Mouse (Mus musculus): Measurements from ENCODE around the gene Dph6. TPM values are rescaled to one million over a fixed set of nuclear protein-coding genes. Genes with fewer than 3 reads are reported as not detected.

Gene Dph6
- polyA plus RNA-seq, 1 experiment from 2014 or later: 17.6 TPM

- Histone ChIP-seq H3K27ac (ENCODE audit: low read depth, low read length) (no peak overlapping the region), H3K27me3 (ENCODE audit: control insufficient read depth, insufficient read depth, low read length) (no peaks in the 10 kb centered on the region), H3K4me2 (ENCODE audit: low read depth, low read length) (no peak overlapping the region), H3K36me3 (ENCODE audit: control insufficient read depth, insufficient read depth, low read length) (no peaks in the 10 kb centered on the region), H3K9me3 (ENCODE audit: control insufficient read depth, low read length) (no peaks in the 10 kb centered on the region), H3K9ac (replicated peaks; ENCODE audit: low read depth, low read length) (no peak overlapping the region), H3K4me3 (ENCODE audit: low read depth, low read length) (no peak overlapping the region), H3K4me1 (ENCODE audit: control insufficient read depth, insufficient read depth, low read length) (no peaks in the 10 kb centered on the region)
- WGBS: 92% methylated on average over 5 of the region's 5 CpGs
- no peak for ATAC-seq (ENCODE audit: low read depth)
These were observed 61.4 kb downstream of the Dph6 start for GRCm38 (mm10) chr2:114593393-114593792.

GRCm38 (mm10) chr2:114580714-114581113 lies 74.0 kb downstream of the Dph6 start:
- H3K4me3 ChIP-seq (ENCODE audit: low read depth, low read length): no peak overlapping the region
- H3K27me3 ChIP-seq (ENCODE audit: control insufficient read depth, insufficient read depth, low read length): no peaks in the 10 kb centered on the region
- ATAC-seq (ENCODE audit: low read depth): no peak
- no peak overlapping the region for H3K9ac ChIP-seq (replicated peaks; ENCODE audit: low read depth, low read length)
- no peak overlapping the region for H3K4me2 ChIP-seq (ENCODE audit: low read depth, low read length)
- H3K36me3 ChIP-seq (ENCODE audit: control insufficient read depth, insufficient read depth, low read length): no peaks in the 10 kb centered on the region
- 81% methylated on average over 2 of the region's 2 CpGs for WGBS
- H3K27ac ChIP-seq (ENCODE audit: low read depth, low read length): no peak overlapping the region
- H3K9me3 ChIP-seq (ENCODE audit: control insufficient read depth, low read length): no peaks in the 10 kb centered on the region
- no peaks in the 10 kb centered on the region for H3K4me1 ChIP-seq (ENCODE audit: control insufficient read depth, insufficient read depth, low read length)

GRCm38 (mm10) chr2:114543000-114543622 lies 111.7 kb downstream of the Dph6 start:
- no peak for ATAC-seq (ENCODE audit: low read depth)
- no peaks in the 10 kb centered on the region for H3K4me1 ChIP-seq (ENCODE audit: control insufficient read depth, insufficient read depth, low read length)
- no peak overlapping the region for H3K4me2 ChIP-seq (ENCODE audit: low read depth, low read length)
- H3K4me3 ChIP-seq (ENCODE audit: low read depth, low read length): no peak overlapping the region
- H3K27ac ChIP-seq (ENCODE audit: low read depth, low read length): no peak overlapping the region
- 76% methylated on average over 2 of the region's 2 CpGs for WGBS
- no peak overlapping the region for H3K9ac ChIP-seq (replicated peaks; ENCODE audit: low read depth, low read length)
- no peaks in the 10 kb centered on the region for H3K27me3 ChIP-seq (ENCODE audit: control insufficient read depth, insufficient read depth, low read length)
- H3K36me3 ChIP-seq (ENCODE audit: control insufficient read depth, insufficient read depth, low read length): no peaks in the 10 kb centered on the region
- H3K9me3 ChIP-seq (ENCODE audit: control insufficient read depth, low read length): no peaks in the 10 kb centered on the region

- no peaks in the 10 kb centered on the region for H3K9me3 ChIP-seq (ENCODE audit: control insufficient read depth, low read length)
- no peak for ATAC-seq (ENCODE audit: low read depth)
- H3K4me3 ChIP-seq (ENCODE audit: low read depth, low read length): no peak overlapping the region
- H3K9ac ChIP-seq (replicated peaks; ENCODE audit: low read depth, low read length): no peak overlapping the region
- H3K4me1 ChIP-seq (ENCODE audit: control insufficient read depth, insufficient read depth, low read length): no peaks in the 10 kb centered on the region
- H3K27me3 ChIP-seq (ENCODE audit: control insufficient read depth, insufficient read depth, low read length): no peaks in the 10 kb centered on the region
- H3K27ac ChIP-seq (ENCODE audit: low read depth, low read length): no peak overlapping the region
- 64% methylated on average over 2 of the region's 2 CpGs for WGBS
- no peak overlapping the region for H3K4me2 ChIP-seq (ENCODE audit: low read depth, low read length)
- no peaks in the 10 kb centered on the region for H3K36me3 ChIP-seq (ENCODE audit: control insufficient read depth, insufficient read depth, low read length)
These were observed 112.4 kb downstream of the Dph6 start for GRCm38 (mm10) chr2:114542325-114542724.

- Histone ChIP-seq H3K4me3 (ENCODE audit: low read depth, low read length) (no peak overlapping the region), H3K27me3 (ENCODE audit: control insufficient read depth, insufficient read depth, low read length) (no peaks in the 10 kb centered on the region), H3K27ac (ENCODE audit: low read depth, low read length) (no peak overlapping the region), H3K9me3 (ENCODE audit: control insufficient read depth, low read length) (no peaks in the 10 kb centered on the region), H3K4me1 (ENCODE audit: control insufficient read depth, insufficient read depth, low read length) (no peaks in the 10 kb centered on the region), H3K9ac (replicated peaks; ENCODE audit: low read depth, low read length) (no peak overlapping the region), H3K36me3 (ENCODE audit: control insufficient read depth, insufficient read depth, low read length) (no peaks in the 10 kb centered on the region), H3K4me2 (ENCODE audit: low read depth, low read length) (no peak overlapping the region)
- ATAC-seq (ENCODE audit: low read depth): no peak
- WGBS: 92% methylated on average over 6 of the region's 6 CpGs
These were observed 114.3 kb downstream of the Dph6 start for GRCm38 (mm10) chr2:114540416-114540815.

GRCm38 (mm10) chr2:114536032-114536431 lies 118.7 kb downstream of the Dph6 start:
- Histone ChIP-seq H3K27me3 (ENCODE audit: control insufficient read depth, insufficient read depth, low read length) (no peaks in the 10 kb centered on the region), H3K4me1 (ENCODE audit: control insufficient read depth, insufficient read depth, low read length) (no peaks in the 10 kb centered on the region), H3K36me3 (ENCODE audit: control insufficient read depth, insufficient read depth, low read length) (no peaks in the 10 kb centered on the region), H3K4me3 (ENCODE audit: low read depth, low read length) (no peak overlapping the region), H3K4me2 (ENCODE audit: low read depth, low read length) (no peak overlapping the region), H3K9ac (replicated peaks; ENCODE audit: low read depth, low read length) (no peak overlapping the region), H3K27ac (ENCODE audit: low read depth, low read length) (no peak overlapping the region), H3K9me3 (ENCODE audit: control insufficient read depth, low read length) (no peaks in the 10 kb centered on the region)
- WGBS: 74% methylated on average over 1 of the region's 1 CpGs
- no peak for ATAC-seq (ENCODE audit: low read depth)

- no peaks in the 10 kb centered on the region for H3K4me1 ChIP-seq (ENCODE audit: control insufficient read depth, insufficient read depth, low read length)
- H3K27ac ChIP-seq (ENCODE audit: low read depth, low read length): no peak overlapping the region
- H3K36me3 ChIP-seq (ENCODE audit: control insufficient read depth, insufficient read depth, low read length): no peaks in the 10 kb centered on the region
- no peaks in the 10 kb centered on the region for H3K9me3 ChIP-seq (ENCODE audit: control insufficient read depth, low read length)
- H3K27me3 ChIP-seq (ENCODE audit: control insufficient read depth, insufficient read depth, low read length): no peaks in the 10 kb centered on the region
- no peak for ATAC-seq (ENCODE audit: low read depth)
- no peak overlapping the region for H3K4me3 ChIP-seq (ENCODE audit: low read depth, low read length)
- 84% methylated on average over 5 of the region's 5 CpGs for WGBS
- no peak overlapping the region for H3K9ac ChIP-seq (replicated peaks; ENCODE audit: low read depth, low read length)
- no peak overlapping the region for H3K4me2 ChIP-seq (ENCODE audit: low read depth, low read length)
These were observed 123.6 kb downstream of the Dph6 start for GRCm38 (mm10) chr2:114531010-114531756.

GRCm38 (mm10) chr2:114520414-114520813 lies 134.3 kb downstream of the Dph6 start:
- Histone ChIP-seq H3K4me2 (ENCODE audit: low read depth, low read length) (no peak overlapping the region), H3K4me1 (ENCODE audit: control insufficient read depth, insufficient read depth, low read length) (no peaks in the 10 kb centered on the region), H3K27ac (ENCODE audit: low read depth, low read length) (no peak overlapping the region), H3K36me3 (ENCODE audit: control insufficient read depth, insufficient read depth, low read length) (no peaks in the 10 kb centered on the region), H3K27me3 (ENCODE audit: control insufficient read depth, insufficient read depth, low read length) (no peaks in the 10 kb centered on the region), H3K9ac (replicated peaks; ENCODE audit: low read depth, low read length) (no peak overlapping the region), H3K9me3 (ENCODE audit: control insufficient read depth, low read length) (no peaks in the 10 kb centered on the region), H3K4me3 (ENCODE audit: low read depth, low read length) (no peak overlapping the region)
- WGBS: 89% methylated on average over 5 of the region's 5 CpGs
- ATAC-seq (ENCODE audit: low read depth): no peak

GRCm38 (mm10) chr2:114519907-114520306 lies 134.9 kb downstream of the Dph6 start:
- no peak overlapping the region for H3K27ac ChIP-seq (ENCODE audit: low read depth, low read length)
- 63% methylated on average over 3 of the region's 3 CpGs for WGBS
- H3K4me2 ChIP-seq (ENCODE audit: low read depth, low read length): no peak overlapping the region
- H3K9ac ChIP-seq (replicated peaks; ENCODE audit: low read depth, low read length): no peak overlapping the region
- H3K36me3 ChIP-seq (ENCODE audit: control insufficient read depth, insufficient read depth, low read length): no peaks in the 10 kb centered on the region
- no peaks in the 10 kb centered on the region for H3K27me3 ChIP-seq (ENCODE audit: control insufficient read depth, insufficient read depth, low read length)
- H3K4me3 ChIP-seq (ENCODE audit: low read depth, low read length): no peak overlapping the region
- ATAC-seq (ENCODE audit: low read depth): no peak
- no peaks in the 10 kb centered on the region for H3K9me3 ChIP-seq (ENCODE audit: control insufficient read depth, low read length)
- H3K4me1 ChIP-seq (ENCODE audit: control insufficient read depth, insufficient read depth, low read length): no peaks in the 10 kb centered on the region
